Mouse (Mus musculus) lung, postnatal 25 days (tissue): Measurements from ENCODE around the gene Lrp5.

Experiments used
- DNase-seq: peaks from one replicate; pipeline ENCODE4 v3.0.0; 2022; ENCODE audit warnings: low spot score

The Lrp5 gene

GRCm38 (mm10) chr19:3551573-3552159, 134.7 kb downstream of the Lrp5 start:
- DNase-seq, result no peak

GRCm38 (mm10) chr19:3550101-3550500, 136.3 kb downstream of the Lrp5 start:
- no peak for DNase-seq

GRCm38 (mm10) chr19:3549263-3549662, 137.1 kb downstream of the Lrp5 start:
- DNase-seq, result no peak

- no peak for DNase-seq
Observed at GRCm38 (mm10) chr19:3548311-3548710, 138.1 kb downstream of the Lrp5 start.

- no peak for DNase-seq
Observed at GRCm38 (mm10) chr19:3544995-3545394, 141.4 kb downstream of the Lrp5 start.

GRCm38 (mm10) chr19:3542591-3542990, 143.8 kb downstream of the Lrp5 start:
- no peak for DNase-seq

GRCm38 (mm10) chr19:3540997-3541396, 145.4 kb downstream of the Lrp5 start:
- no peak for DNase-seq

GRCm38 (mm10) chr19:3540254-3540653, 146.1 kb downstream of the Lrp5 start:
- no peak for DNase-seq

- no peak for DNase-seq
Observed at GRCm38 (mm10) chr19:3539456-3539855, 146.9 kb downstream of the Lrp5 start.

GRCm38 (mm10) chr19:3537658-3538057, 148.7 kb downstream of the Lrp5 start:
- no peak for DNase-seq

- DNase-seq, result no peak
Observed at GRCm38 (mm10) chr19:3534945-3535344, 151.4 kb downstream of the Lrp5 start.
